Mouse (Mus musculus): ENCODE data around the gene Numb.

The Numb gene

GRCm38 (mm10) chr12:83852512-83853213, 69.1 kb downstream of the Numb start:
- DNase-seq (ENCODE audit: low read depth): no peak

DNA sequence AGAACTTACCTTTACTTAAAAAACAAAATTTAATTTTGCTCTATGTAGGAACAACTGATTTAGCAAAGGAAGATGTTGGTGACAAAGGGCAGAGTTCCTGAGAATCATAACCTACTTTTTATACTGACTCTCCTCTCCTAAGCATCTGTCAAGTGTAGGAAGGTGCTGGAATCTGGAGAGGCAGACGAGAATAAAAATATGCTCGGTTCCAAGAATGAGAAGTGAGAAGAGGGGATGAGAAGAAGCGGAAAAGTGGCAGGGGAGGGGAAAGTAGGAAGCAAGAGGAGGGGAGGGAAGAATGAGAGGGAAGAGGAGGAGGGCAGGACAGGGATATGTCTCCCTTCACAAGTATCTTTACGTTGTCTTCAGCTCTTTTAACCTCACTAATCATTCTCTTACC, 71.4 kb downstream of the Numb start:
- DNase-seq (ENCODE audit: low read depth): no peak

DNA sequence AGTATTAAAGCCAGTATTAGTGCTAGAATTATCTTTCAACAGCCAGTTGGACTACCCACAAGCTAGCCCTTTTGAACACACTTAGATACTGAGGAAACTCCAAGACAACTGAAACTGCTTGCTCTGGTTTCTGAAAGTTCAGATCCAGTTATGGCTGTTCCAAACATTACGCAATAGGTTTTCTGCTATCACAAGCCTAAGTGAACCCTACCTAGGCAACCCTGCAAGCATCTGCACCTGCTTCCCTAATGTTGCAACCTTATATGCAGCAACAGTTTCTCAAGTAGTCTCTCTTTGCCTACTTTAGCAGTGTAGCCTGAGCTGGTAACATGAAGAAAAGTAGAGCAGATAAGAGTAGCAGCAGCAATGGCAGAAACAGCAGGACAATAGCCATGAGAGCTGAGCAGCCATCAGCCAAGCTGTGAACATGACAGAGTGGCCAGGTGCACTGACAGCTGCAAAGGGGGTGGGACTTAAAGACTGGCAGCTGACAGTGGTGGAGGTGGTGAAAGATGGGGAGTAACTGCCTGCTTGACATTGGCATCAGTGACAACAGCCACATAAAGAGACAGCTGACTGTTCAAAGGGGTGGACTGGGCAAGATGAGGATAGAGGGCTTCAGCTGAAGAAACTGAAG, 73.0 kb downstream of the Numb start:
- no peak for DNase-seq (ENCODE audit: low read depth)

DNA sequence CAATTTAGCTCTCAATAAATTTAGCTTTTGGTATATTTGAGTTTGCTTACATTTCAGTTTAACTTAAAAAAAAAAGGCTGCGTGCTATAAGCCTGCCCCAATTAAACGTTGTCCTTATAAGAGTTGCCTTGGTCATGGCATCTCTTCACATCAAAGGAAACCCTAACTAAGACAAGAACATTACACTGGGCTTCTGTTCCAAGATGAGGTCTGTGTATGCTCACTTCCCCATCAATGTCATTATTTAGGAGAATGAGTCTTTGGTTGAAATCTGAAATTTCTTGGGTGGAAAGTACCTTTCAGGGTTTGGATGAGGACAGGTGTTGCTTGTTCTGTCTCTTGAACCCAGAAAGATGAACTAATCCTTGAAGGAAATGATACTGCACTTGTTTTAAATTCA, 73.9 kb downstream of the Numb start:
- no peak for DNase-seq (ENCODE audit: low read depth)

DNA sequence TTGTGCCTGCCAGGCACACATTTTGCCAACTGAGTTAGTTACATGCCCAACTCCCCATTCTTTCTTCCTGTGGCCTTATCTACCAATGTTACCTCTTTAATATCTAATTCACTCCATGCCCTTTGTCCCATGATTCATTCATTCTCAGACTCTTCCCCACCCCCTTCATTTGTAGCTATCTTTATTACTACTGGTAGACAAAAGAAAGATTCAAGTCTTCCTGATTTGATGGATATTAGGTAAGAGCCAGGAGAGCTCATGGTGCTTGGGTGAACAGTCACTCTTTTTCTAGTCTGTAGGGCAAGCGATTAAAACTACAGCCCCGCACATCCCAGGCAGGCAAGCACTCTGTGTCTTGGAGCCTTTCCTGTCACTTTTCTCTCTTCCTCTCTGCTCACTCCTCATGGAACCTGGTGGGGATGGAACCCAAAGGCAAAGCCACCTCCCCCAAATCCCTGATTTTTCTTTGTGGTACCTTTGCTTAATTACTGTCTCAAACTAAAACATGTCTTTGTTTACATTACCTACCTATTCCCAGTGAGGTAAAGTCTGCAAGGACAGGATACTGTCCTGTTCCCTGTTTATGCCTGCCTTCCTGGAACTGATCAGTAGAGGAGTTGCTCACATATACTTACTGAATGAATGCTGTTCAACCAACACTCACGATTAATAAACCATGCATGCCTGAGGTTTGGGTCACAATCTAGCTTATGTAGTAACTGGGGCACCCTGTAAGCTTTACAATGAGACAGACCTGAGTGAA, 78.9 kb downstream of the Numb start:
- no peak for DNase-seq (ENCODE audit: low read depth)

DNA sequence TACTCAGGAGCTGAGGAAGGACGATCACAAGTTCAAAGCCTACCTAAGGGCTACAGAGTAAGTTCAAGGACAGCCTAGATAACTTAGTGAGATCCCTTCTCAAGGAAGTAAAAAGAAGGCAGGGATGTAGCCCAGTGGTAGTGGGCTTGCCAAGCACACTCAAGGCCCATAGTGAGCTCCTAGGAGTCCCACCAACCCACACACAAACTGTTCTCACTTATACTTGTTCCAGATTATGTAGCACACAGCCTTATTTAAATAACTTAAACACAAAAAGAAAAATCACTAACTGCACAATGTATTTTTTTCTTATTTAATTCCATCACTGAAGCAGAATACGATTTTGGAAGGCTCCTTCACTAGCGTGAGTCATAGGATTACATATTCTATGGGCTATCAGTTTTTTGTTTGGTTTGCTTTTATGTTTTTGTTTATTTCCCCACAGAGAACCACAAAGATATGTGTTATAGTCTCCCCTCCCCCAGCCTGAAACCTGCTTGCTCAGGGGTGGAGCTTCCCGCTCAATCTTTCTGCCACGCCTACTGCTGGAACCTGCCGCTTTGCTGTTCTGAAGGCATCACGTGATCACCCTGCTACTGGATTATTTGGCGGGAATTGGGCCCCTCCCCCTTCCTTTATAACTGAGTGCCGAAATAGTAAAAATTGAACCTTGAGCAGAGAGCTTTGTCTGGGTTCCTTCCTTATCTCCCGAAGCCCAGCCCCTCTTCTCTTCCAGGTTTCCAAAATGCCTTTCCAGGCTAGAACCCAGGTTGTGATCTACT, 80.1 kb downstream of the Numb start:
- DNase-seq (ENCODE audit: low read depth): no peak

- no peak for DNase-seq (ENCODE audit: low read depth)
Observed at GRCm38 (mm10) chr12:83833979-83834378, 87.8 kb downstream of the Numb start.

GRCm38 (mm10) chr12:83830424-83830823, 91.3 kb downstream of the Numb start:
- no peak for DNase-seq (ENCODE audit: low read depth)

DNA sequence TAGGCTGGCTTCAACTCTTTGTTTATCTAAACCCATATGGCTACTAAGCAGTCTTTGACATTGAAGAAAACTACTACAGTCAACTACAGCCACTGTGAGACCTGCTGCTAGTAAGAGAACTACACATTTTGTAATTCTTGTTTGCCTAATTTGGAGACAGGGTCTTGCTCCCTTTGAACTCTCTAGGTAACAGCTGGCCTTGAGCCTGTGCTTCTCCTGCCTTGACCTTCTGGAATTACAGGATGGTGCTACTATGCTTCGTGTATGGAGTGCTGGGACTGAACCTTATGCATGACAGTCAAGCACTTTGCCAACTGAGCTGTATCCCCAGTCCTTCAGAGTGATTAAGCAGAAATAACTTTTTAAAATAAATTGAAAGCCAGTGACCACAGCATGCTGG, 105.1 kb downstream of the Numb start:
- DNase-seq (ENCODE audit: low read depth): no peak

DNA sequence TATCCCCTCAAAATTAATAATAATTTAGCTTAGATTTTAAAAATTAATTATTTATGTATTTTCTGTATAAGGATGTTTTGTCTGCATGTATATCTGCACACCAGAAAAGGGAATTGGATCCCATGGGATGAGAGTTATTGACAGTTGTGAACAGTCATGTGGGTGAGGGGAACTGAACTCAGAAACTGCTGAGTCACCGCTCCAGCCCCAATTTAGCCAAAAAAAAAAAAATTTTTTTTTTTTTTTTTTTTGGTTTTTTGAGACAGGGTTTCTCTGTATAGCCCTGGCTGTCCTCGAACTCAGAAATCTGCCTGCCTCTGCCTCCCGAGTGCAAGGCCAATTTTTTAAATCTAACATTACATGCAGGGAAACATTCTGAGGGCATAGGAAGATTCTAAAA, 109.8 kb downstream of the Numb start:
- no peak for DNase-seq (ENCODE audit: low read depth)

GRCm38 (mm10) chr12:83803641-83804040, 118.1 kb downstream of the Numb start:
- no peak for DNase-seq (ENCODE audit: low read depth)

DNA sequence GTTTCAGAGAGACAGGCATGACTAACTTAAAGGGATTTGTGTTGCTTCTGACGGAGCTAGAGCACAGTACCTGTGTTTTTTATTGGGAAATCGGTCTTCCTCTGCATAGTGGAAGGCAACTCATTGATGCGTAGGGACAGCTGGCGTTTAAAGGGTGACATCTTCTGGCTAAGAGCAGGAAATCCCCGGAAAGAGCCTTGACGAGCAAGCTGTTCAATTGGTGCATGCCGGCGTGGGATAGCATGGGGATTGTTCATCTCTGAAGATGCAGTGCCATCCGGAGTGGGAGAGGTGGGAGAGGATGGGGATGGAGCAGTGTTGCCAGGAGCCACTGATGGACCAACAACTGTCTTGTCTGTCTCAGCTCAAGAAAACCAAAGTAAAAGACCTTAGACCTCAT, 120.8 kb downstream of the Numb start:
- DNase-seq (ENCODE audit: low read depth): no peak

- DNase-seq (ENCODE audit: low read depth): no peak
Observed at GRCm38 (mm10) chr12:83798313-83798712, 123.4 kb downstream of the Numb start.

DNA sequence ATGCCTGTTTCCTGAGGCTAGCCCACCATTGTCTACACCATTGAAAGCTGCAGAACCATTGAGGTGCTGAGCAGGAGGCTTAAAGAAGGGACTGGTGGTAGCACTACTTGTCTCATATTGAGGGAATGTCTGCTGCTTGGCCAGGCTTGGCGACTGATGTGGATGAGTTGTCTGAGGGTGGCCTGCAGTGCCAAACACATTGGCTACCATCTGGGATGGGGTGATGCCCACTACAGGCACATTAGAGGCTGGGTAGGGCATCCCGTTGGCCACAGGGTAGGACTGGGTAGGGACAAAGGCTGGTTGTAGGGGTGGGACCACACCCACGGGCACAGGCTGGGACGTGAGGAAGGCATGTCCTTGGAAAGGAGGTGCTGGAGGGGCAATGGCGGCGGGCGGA, 126.1 kb downstream of the Numb start:
- no peak for DNase-seq (ENCODE audit: low read depth)

DNA sequence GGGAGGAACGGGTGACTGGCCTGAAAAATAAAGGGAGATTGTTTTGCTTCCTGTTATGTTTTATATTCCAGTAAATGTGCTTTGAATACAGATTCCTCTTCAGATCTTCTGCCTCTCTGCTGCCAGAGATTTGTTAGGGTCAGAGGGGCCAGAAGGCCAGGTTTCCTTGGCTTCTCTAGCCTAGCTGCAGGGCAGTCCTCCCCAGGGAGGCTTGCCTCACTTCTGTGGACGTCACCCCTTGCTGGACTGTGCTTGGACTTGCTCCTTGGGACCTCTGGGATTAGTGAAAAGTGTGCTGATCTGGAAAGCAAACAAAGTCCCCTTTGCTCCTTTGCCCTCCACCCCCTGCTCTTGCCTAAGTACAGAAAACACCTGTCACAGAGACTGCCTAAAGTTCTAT, 126.7 kb downstream of the Numb start:
- no peak for DNase-seq (ENCODE audit: low read depth)

- no peak for DNase-seq (ENCODE audit: low read depth)
Observed at GRCm38 (mm10) chr12:83792706-83793410, 128.9 kb downstream of the Numb start.

DNA sequence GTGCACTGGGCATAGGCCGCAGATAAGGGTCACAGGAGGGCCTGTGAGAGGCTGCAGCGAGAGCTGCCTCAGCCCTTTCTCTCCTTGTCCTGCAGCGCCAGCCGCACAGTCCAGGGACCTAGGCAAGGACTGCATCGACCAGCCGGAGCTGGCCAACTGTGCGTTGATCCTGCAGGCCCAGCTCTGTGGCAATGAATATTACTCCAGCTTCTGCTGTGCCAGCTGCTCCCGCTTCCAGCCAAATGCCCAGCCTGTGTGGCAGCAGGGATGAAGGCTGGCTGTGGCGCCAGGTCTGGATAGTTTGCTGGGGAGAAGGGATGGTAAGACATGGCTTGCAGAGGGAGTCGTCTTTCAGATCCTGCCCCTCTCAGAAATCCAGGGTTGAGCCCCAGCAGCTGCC, 130.0 kb downstream of the Numb start:
- no peak for DNase-seq (ENCODE audit: low read depth)

DNA sequence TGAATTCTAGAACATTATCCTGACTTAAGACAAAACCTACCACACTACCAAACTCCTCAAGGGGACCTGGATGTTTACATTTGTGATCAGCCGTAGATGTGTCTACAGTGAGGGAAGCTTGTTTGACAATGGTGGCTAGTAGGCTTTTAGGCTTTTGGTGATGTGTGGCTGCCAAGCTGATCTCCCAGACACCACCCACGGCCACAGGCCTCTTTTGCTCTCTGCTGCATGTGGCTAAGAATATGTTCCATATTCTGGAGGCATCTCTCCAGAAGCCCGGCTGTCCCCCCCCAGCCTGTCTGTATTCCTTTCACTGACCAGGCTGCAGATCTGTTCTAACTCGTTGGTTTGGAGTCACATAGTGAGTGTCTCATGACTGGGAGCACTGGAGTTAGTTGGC, 131.0 kb downstream of the Numb start:
- DNase-seq (ENCODE audit: low read depth): no peak

DNA sequence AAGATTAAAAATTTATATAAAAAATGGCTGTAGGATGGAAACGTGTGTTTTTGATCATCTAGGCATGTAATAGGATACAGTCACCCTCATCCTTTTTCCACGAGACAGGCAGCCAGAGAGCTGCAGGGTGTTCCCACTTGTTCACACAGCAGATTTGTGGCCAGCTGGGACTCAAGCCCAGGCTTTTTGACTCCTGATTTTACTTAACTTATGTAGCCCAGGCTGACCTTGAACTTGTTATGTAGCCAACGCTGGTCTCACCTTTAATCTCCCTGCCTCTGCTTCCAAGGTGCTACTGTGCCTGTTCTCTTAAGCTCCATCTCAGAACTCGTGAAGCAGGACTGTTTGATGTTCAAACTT, 132.0 kb downstream of the Numb start:
- DNase-seq (ENCODE audit: low read depth): no peak

GRCm38 (mm10) chr12:83789051-83789780, 132.5 kb downstream of the Numb start:
- no peak for DNase-seq (ENCODE audit: low read depth)

DNA sequence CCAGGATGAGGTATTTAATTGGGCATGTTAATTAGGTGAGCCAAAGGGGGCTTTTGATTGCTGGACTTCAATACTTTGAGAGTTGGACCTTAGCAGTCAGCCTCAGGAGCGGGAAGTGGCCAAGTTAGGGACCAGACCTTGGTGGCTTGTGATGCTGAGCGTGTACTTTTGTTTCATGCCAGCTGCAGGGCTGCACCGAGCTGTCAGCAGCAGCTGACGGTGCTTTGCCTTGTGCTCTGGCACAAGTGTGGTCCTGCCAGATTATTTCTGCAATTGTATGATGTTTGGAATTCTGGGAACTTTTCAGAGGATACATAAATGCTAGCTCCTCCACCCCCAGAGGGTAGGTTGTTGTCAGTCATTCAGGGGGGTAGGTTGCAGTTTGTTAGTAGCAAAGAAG, 136.4 kb downstream of the Numb start:
- DNase-seq (ENCODE audit: low read depth): no peak
